Mouse (Mus musculus) lung, postnatal 0 days (tissue): ENCODE results near the gene Shq1.

Experiments used
- CTCF ChIP-seq: IDR thresholded peaks from 2 replicates; pipeline ENCODE4 v1.5.1; 2016; ENCODE audit warnings: antibody characterized with exemption, mild to moderate bottlenecking
- EP300 ChIP-seq: IDR thresholded peaks from 2 replicates; pipeline ENCODE4 v1.6.1; 2016; ENCODE audit warnings: antibody characterized with exemption, mild to moderate bottlenecking, control low read depth

DNA sequence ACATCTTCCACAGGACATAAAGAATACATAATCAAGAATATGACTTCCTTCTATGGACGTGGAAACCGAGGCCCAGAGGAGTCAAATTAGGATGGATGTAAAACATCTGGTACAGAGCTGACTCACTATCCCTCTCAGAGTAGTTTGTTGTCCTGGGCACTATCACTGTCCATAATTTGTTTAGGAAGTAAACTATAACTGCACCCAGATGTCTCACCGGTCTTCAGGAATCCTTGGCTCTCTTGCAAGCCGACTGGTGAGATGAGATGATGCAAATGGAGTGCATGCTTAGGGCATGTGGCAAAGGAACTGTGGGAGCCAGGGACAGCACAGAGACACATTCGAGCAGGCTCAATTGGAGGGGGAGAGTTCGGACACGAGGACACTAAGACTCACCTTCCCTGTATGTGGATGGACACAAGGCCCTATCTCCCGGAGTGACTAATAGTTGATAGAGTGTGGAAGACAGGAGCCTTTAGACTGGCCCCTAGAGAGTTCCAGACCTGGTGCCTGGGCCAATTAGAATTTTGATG is 44.4 kb upstream of the Shq1 start:
- TF ChIP-seq CTCF (no peak), EP300 (no peak)
